Mouse (Mus musculus): Measurements from ENCODE around the gene Bnip3. TPM values are rescaled to one million over a fixed set of nuclear protein-coding genes. Genes with fewer than 3 reads are reported as not detected.
A peak's percentile ranks its signal among the peaks of the same experiment; 100 is the strongest.

Bnip3 gene
- total and polyA plus RNA-seq, 3 experiments: 20.8 to 294 (median 102) TPM

DNA sequence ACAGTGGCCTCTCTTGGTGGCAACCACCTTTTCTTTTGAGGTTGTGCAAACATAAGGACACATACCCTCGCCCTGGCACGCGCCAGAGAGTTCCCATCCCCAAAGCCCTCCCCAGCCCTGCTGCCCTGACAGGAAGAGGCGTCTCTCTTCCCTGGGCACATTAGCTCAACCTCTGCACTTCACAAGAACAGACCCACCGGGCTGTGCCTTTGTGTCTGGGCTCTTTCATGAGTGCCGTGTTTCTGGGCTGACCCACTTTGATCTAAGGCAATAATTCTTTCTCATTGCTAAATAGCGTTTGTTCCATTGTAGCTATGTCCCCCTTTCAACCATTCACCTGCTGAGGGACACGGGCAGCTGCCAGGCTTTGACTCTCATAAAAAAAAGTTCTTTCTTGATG is 39.0 kb upstream of the Bnip3 start:
- TF ChIP-seq MEF2A (IDR thresholded peaks at IDR 0.05; ENCODE audit: borderline replicate concordance, low read depth, low read length): no peak
- no peak for TF ChIP-seq MAFK (IDR thresholded peaks at IDR 0.05; ENCODE audit: insufficient replicate concordance, low read length)
- no peak for TF ChIP-seq TBP (conservative IDR thresholded peaks at IDR 0.05; ENCODE audit: low read depth, low read length)
- no peak for TF ChIP-seq NELFE (IDR thresholded peaks at IDR 0.05; ENCODE audit: low read depth, low read length)
- no peak for TF ChIP-seq CHD1 (IDR thresholded peaks at IDR 0.05; ENCODE audit: low read depth, low read length)
- TF ChIP-seq USF2 (conservative IDR thresholded peaks at IDR 0.05; ENCODE audit: low read depth, low read length): no peak
- no peak for TF ChIP-seq TCF12 (IDR thresholded peaks at IDR 0.05; ENCODE audit: low read depth, low read length)
- no peak for TF ChIP-seq SIN3A (IDR thresholded peaks at IDR 0.05; ENCODE audit: low read length)
- no peak for TF ChIP-seq MAX (IDR thresholded peaks at IDR 0.05; ENCODE audit: low read length)
- no peak for TF ChIP-seq RAD21 (IDR thresholded peaks at IDR 0.05; ENCODE audit: low read depth, low read length)
- no peak for TF ChIP-seq HCFC1 (IDR thresholded peaks at IDR 0.05; ENCODE audit: low read depth, low read length)
- TF ChIP-seq ETS1 (conservative IDR thresholded peaks at IDR 0.05; ENCODE audit: low read depth, low read length): no peak
- no peak for TF ChIP-seq ZKSCAN1 (IDR thresholded peaks at IDR 0.05; ENCODE audit: borderline replicate concordance, low read depth, low read length)
- no peak for TF ChIP-seq UBTF (IDR thresholded peaks at IDR 0.05; ENCODE audit: low read depth, low read length)
- no peak for TF ChIP-seq JUN (IDR thresholded peaks at IDR 0.05; ENCODE audit: insufficient read depth, low read depth, low read length)
- dilution Hi-C loops (cut with MboI; ENCODE audit: extremely low pct_ligation_motif_present, extremely low pct_unique_long_range_greater_than_20kb, low sequenced_read_pairs): no loop called here
- H3K4me2 ChIP-seq (ENCODE audit: insufficient read depth, low read depth, poor library complexity, severe bottlenecking): no peak overlapping the region
- no peak overlapping the region for H3K4me3 ChIP-seq (replicated peaks in 1 of 3; ENCODE audit: low read depth in 2 of 3, low read length in 2 of 3, poor library complexity in 1 of 3)
- H3K79me2 ChIP-seq (replicated peaks; ENCODE audit: control insufficient read depth, extremely low read depth, insufficient read depth, poor library complexity, severe bottlenecking): no peaks in the 10 kb centered on the region
- DNase-seq (ENCODE audit: extremely low read depth): no peak
- H3K36me3 ChIP-seq (replicated peaks in 1 of 2; ENCODE audit: control insufficient read depth in 1 of 2, insufficient read depth in 1 of 2, low read length in 1 of 2): no peaks in the 10 kb centered on the region
- H3K9ac ChIP-seq (ENCODE audit: insufficient read depth, low read depth): no peak overlapping the region
- no peaks in the 10 kb centered on the region for H3K9me3 ChIP-seq (replicated peaks; ENCODE audit: low read length)
- no peak overlapping the region for H3K27ac ChIP-seq (ENCODE audit: insufficient read depth, low read depth)
- in situ Hi-C loops (cut with MboI; ENCODE audit: low pct_ligation_motif_present, low pct_unique_long_range_greater_than_20kb, low sequenced_read_pairs): no loop called here
- no peaks in the 10 kb centered on the region for H3K4me1 ChIP-seq (ENCODE audit: control insufficient read depth in 1 of 2, insufficient read depth in 2 of 2)
- peaks cover 62% of the 10 kb centered on the region for H3K27me3 ChIP-seq (replicated peaks)

DNA sequence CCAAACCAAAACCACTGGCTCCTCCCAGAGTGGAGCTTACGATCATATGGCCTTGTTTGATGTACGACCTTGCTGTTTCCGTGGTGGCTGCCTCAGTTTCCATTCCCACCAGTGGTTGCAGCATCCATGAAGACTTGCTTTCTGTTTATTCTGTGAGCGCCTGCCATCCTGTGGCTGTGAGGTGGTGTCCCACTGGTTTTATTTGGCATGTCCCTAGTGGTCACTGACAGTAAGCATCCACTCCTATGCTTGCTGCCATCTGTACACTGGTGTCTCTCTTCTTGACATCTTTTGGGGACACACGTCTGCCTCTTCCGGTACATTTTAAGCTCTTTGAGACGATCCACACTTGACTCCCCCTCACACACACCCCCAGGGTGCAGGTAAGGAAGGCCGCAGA is 38.4 kb upstream of the Bnip3 start:
- Histone ChIP-seq H3K4me2 (ENCODE audit: insufficient read depth, low read depth, poor library complexity, severe bottlenecking) (no peak overlapping the region), H3K27ac (ENCODE audit: insufficient read depth, low read depth) (no peak overlapping the region), H3K4me3 (replicated peaks in 1 of 3; ENCODE audit: low read depth in 2 of 3, low read length in 2 of 3, poor library complexity in 1 of 3) (no peak overlapping the region), H3K9me3 (replicated peaks; ENCODE audit: low read length) (no peaks in the 10 kb centered on the region), H3K79me2 (replicated peaks; ENCODE audit: control insufficient read depth, extremely low read depth, insufficient read depth, poor library complexity, severe bottlenecking) (no peaks in the 10 kb centered on the region), H3K27me3 (replicated peaks) (peaks cover 68% of the 10 kb centered on the region), H3K4me1 (ENCODE audit: control insufficient read depth in 1 of 2, insufficient read depth in 2 of 2) (no peaks in the 10 kb centered on the region), H3K9ac (ENCODE audit: insufficient read depth, low read depth) (no peak overlapping the region), H3K36me3 (replicated peaks in 1 of 2; ENCODE audit: control insufficient read depth in 1 of 2, insufficient read depth in 1 of 2, low read length in 1 of 2) (no peaks in the 10 kb centered on the region)
- TF ChIP-seq KAT2A (IDR thresholded peaks at IDR 0.05; ENCODE audit: insufficient replicate concordance, low read length) (no peak), CTCF (conservative IDR thresholded peaks at IDR 0.05 in 1 of 2, IDR thresholded peaks at IDR 0.05 in 1 of 2; ENCODE audit: low read depth in 2 of 2, low read length in 2 of 2) (peak; percentile 8 to 52; a peak in 2 of 4 replicates)
- in situ Hi-C loops (cut with MboI; ENCODE audit: low pct_ligation_motif_present, low pct_unique_long_range_greater_than_20kb, low sequenced_read_pairs): no loop called here
- dilution Hi-C loops (cut with MboI; ENCODE audit: extremely low pct_ligation_motif_present, extremely low pct_unique_long_range_greater_than_20kb, low sequenced_read_pairs): no loop called here
- no peak for DNase-seq (ENCODE audit: extremely low read depth)

Data from CH12.LX (cell line).